Mouse (Mus musculus) skeletal muscle tissue, adult 2 months (tissue): ENCODE results near the gene Vmn1r2.
"Not testable (repeated sequence)": the region's sequence is repeated elsewhere in the genome, so short reads cannot be mapped to it uniquely, and the experiment has no call there.

ENCODE experiments used
- DNase-seq: peaks from one replicate; pipeline ENCODE4 v3.0.0-alpha.2; 2012; ENCODE audit warnings: low read depth, low spot score

The Vmn1r2 gene

GRCm38 (mm10) chr4:3167020-3167419 is at the start of gene Vmn1r2:
Gene Vmn1r2, plus strand, starts transcription at chr4:3167320.
- not testable (repeated sequence) for DNase-seq

DNA sequence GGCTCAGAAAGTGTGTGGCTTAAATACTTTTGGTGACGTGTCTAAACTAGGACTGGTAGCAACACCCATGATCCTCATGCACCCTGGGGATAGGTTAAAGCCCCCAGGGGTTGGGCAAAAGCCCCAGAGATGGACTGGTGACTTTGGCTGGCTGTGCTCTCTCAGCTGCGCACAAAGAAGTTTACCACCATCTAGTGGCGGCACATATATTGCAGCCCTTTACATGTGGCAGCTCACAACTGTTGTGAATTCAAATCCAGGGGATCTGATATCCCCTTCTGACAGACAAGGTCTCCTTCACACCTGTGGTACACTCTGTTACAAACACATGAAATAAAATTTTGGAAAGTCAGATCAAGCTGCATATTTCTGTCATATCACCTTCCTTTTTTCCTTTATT is 19.2 kb upstream of the Vmn1r2 start:
- not testable (repeated sequence) for DNase-seq

GRCm38 (mm10) chr4:3153320-3153719 is 13.8 kb upstream of the Vmn1r2 start:
- not testable (repeated sequence) for DNase-seq

- not testable (repeated sequence) for DNase-seq
These were observed 2.7 kb upstream of the Vmn1r2 start for GRCm38 (mm10) chr4:3164429-3164828.

GRCm38 (mm10) chr4:3165046-3165445 is 2.1 kb upstream of the Vmn1r2 start:
- no peak for DNase-seq

GRCm38 (mm10) chr4:3174586-3174985 is 7.5 kb downstream of the Vmn1r2 start:
- not testable (repeated sequence) for DNase-seq

GRCm38 (mm10) chr4:3175756-3176155 is 8.6 kb downstream of the Vmn1r2 start:
- DNase-seq = not testable (repeated sequence)

- not testable (repeated sequence) for DNase-seq
These were observed 9.1 kb downstream of the Vmn1r2 start for GRCm38 (mm10) chr4:3176195-3176594.

- DNase-seq = not testable (repeated sequence)
These were observed 9.8 kb downstream of the Vmn1r2 start for GRCm38 (mm10) chr4:3176746-3177490.

DNA sequence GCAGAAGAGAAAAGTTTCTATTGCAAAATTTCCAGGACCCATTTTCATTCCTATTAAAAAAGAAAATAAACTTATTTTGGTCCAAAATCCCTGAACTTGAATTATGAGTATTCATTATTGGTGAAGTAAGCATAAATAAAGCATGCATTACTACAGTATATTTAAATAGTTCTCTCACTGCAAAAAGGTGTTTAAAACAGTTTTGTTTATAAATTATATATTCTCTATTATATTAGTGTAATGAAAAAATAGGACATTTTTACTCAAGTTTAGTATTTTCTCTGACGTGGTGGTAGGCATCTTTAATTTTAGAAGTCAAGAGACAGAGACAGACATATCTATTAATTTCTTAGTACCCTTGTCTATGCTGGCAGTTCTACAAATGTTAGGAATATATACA is 18.1 kb downstream of the Vmn1r2 start, which contains the start of gene Vmn1r3:
Gene Vmn1r3, minus strand, starts transcription at position 101 of the 400 bp plus-strand sequence.
- not testable (repeated sequence) for DNase-seq

DNA sequence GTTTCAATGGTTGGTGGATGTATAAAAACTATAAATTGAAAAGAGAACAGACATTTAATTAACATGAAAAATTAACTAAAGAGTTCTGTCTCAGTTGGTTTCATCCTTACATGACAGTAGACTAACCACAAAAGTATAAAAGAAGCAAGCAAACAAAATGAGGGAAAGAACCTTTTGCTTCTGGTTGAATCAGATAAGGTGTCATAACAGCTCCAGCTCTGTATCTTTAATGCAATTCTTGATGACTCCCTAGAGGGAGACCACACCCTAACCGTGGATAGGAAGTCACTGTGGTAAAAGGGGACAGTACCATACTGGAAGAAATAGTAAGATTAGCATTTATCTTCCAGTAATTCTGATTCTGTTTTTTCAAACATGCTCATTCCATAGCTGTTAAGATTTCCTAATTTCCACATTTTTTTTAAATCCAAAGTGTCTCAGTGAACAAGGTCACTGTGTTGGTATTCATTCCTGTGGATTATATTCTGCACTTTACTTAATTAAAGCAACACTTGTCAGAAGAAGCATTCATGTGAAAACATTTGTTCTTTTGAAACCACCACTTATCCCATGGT is 42.6 kb downstream of the Vmn1r2 start:
- DNase-seq = not testable (repeated sequence)

DNA sequence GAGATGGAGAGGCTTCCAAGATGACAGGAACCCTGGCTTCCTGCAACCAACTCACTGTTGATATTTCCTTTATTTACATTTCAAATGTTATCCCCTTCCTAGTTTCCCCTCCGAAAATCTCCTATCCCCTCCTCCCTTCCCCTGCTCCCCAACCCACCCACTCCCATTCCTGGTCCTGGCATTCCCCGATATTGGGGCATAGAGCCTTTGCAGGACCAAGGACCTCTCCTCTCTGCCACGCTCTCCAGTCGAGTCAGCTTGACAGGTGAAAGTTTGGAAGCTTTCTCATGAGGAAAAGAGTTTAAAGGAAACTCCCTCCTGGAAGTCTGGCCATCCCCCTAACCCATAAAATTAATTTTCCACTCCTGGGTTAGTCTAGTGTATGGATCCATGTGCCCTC is 46.2 kb downstream of the Vmn1r2 start:
- DNase-seq = not testable (repeated sequence)

DNA sequence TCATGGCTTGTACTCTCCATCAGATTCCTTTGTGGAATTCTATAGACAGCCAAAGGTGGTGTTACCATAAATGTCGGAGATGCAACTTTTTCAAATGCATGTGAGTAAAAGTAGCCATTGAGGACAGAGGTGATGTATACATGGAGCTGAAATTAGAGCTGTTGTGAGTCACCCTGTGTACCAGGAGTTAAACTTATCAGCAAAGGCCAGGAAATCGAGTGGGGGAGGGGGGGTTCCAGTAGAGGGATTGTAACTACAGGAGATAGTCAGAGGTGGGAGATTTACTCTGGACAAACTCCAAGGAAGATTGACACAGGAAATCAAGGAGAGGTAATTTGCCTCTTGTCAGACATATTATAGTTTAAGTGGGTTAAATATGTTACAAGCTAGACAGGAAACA is 49.3 kb downstream of the Vmn1r2 start:
- DNase-seq = not testable (repeated sequence)
